Mouse (Mus musculus) embryo, embryonic 11 days (tissue): ENCODE results near the gene Hs3st5.

ENCODE experiments used
- DNase-seq: peaks from one replicate; pipeline ENCODE4 v3.0.0-alpha.2; 2015

The Hs3st5 gene

GRCm38 (mm10) chr10:36805265-36805664, 298.7 kb downstream of the Hs3st5 start:
- DNase-seq = no peak

GRCm38 (mm10) chr10:36805788-36806187, 299.2 kb downstream of the Hs3st5 start:
- DNase-seq = no peak

DNA sequence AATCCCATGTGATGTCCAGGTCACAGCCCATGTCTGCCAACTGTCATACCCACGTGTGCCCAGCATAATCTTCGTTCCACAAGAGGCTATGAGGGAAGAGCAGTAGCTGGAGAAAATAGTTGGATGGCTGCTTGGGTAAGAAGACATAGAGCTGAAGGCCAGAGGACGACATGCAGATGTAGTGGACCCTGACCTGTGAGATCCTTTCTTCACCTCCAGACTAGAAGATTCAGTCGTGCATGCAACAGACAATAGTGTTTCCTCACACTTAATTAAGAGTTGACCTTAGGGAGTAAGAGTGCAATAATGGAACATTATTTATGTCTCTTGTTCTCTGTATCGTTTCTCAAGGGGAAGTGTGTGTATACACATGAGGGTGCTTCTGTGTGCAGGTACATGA, 300.4 kb downstream of the Hs3st5 start:
- DNase-seq = no peak

GRCm38 (mm10) chr10:36818867-36819266, 312.3 kb downstream of the Hs3st5 start:
- no peak for DNase-seq

DNA sequence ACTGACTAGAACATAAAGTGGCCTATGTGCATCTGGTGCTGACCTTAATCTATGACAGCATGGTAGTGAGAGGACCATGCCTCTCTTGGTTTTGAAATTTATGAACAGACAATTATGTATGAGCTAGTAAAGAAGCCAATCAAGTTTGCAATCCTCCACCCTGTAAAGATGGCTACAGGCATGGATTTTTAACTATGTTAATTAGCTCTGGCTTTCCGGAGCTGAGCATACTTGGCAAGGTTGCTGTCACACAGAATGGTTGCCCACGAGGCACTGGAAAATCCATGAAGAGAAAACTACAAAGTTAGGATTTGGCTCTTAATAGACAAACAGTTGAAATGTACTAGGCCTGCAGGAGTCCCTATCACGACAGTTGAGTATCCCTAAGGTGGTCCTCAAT, 322.5 kb downstream of the Hs3st5 start:
- DNase-seq = no peak

GRCm38 (mm10) chr10:36832204-36832603, 325.6 kb downstream of the Hs3st5 start:
- DNase-seq = no peak

DNA sequence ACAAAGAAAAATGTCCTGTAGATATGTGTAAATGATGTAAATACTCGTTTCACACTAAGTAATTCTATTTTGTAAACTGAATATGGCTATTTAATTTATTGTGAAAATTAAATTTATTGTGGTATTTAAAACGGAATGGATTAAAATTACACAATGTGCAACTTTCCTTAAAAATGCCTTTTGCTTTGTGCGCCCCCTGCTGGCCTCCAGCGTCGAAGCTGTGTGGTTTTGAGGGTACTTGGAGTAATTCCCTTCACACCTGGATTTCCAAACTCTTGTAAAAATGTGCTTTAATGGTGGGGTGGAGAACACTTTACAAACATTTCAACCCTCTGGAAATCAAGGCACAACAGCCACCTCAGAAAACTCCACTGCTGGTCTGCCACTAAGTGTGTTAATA, 327.6 kb downstream of the Hs3st5 start:
- DNase-seq = peak; percentile 44

- no peak for DNase-seq
These were observed 329.4 kb downstream of the Hs3st5 start for GRCm38 (mm10) chr10:36835836-36836516.

DNA sequence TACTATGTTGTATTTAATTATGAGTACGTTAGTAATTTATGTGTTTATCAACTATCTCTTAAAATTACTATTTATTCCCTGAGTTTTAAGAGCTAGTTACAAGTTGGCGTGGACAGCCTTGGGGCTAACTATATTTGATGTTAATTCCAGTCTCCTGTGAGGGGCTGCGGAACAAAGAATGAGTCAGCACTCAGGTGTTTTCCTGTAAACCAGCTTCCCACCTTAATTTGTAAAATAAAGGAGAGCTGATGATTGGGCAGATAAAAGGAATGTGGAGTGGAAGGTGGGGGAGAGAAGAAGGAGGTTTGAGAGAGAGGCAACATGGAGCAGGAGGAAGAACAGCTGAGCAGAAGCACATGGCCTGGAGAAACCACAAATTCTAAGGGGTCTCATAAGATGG, 343.6 kb downstream of the Hs3st5 start:
- no peak for DNase-seq

DNA sequence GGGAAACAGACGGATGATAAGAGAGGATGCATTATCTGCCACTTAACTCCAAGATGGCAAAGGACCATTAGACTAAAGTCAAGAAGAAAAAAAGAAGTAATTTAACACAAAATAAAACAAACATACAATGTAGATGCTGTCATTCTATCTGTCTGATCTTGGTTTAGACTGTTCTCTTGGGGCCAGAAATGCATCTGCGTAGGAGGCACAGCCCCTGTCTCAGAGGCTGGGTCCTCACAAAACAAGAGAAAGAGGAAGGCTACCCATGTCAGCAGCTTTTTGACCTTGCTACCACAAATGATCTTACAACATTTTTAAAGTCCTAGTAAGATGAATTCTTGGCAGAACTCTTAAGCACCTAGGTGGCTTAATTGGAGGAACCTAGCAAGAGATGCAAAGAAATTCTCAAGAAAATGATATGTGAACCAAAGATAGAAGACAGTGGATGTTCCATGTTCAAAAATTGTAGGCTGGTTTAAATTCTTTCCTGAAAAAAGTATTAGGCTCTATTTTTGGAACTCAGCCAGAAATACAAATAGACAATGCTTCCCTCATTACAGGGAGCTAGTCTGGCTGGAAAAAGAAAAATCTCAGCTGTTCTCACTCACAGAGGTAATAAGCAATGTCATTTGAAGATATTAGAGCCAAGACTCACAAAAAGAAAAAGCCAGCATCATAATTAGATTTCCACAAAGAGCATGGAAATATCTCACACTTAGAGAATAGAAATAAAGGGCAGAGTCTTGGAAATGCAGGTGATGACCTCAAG, 355.7 kb downstream of the Hs3st5 start:
- no peak for DNase-seq
